Mouse (Mus musculus) limb, embryonic 15.5 days (tissue): ENCODE measurements around the gene Sytl5. TPM values are rescaled to one million over a fixed set of nuclear protein-coding genes. Genes with fewer than 3 reads are reported as not detected.

Source experiments
- polyA plus RNA-seq: library from polyadenylated mRNA; unstranded; fragments of >200 nt; fragmentation: Nextera tagmentation; extraction: Ambion mirVana; gene quantifications from 2 replicates; pipeline ENCODE4 v1.2.1, GENCODE M21; 2015

Gene Sytl5
- polyA plus RNA-seq, 1 experiment from 2014 or later, result 1.00 TPM

Other genes starting within 250 kb of the Sytl5 start
- 70.9 and 76.7 TPM in 2 replicates for gene Dynlt3, start 222.6 kb upstream of the Sytl5 start, polyA plus RNA-seq
- gene Hypm, start 38.7 kb upstream of the Sytl5 start, polyA plus RNA-seq, result not detected in 2 replicates
- not detected in 2 replicates for gene H2al3, start 35.9 kb upstream of the Sytl5 start, polyA plus RNA-seq
- gene Srpx, start 232.1 kb downstream of the Sytl5 start, polyA plus RNA-seq, result 76.7 and 88.1 TPM in 2 replicates